ENCODE assay signal across 16 mouse cellular contexts in the genomic region with DNA sequence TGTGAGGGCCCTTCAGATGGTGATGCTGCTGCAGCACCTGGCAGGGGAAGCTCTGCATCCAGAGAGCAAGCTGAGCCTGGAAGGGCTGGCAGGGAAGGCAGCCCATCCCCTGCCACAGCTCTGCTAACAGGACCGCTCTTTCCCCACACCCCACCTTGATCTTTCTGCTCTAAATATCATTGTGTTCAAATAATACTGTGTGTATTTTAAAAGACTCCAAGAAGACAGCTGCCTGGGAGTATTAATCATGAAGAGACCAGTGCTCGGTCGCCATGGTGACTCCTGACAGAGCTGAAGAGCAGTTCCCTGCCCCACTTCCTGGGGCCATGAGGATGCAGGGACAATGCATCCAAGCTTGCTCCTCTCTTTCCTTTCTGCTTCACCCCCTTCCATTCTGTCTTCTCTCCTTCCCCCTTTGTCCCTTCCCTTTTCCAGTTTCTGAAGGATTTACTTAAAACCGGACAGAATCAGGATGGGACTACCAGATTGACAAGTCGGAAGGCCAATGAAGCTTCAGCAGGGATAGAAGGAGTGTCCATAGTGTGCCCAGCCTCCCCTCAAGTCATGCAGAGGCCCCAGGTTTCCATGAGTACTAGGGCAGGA. TPM values are rescaled to one million over a fixed set of nuclear protein-coding genes. Genes with fewer than 3 reads are reported as not detected.
DNase-seq lines count a peak whose midpoint lies in the region; ATAC-seq and TF ChIP-seq lines count a peak whose summit lies in the region.
"Had no signal": no experiment of that assay in that cellular context is flagged by ENCODE, and none has a peak within 500 bp of the region (broad histone marks: within the 10 kb centered on the region; RNA-seq: fewer than 3 reads in every experiment).

No protein-coding gene starts in this region.

- no peak overlapping the region for H3K27ac ChIP-seq in hindbrain, embryonic 12.5 days
- H3K27ac ChIP-seq in midbrain, embryonic 12.5 days (replicated peaks), result 0 out of 2 replicates have a peak overlapping the region, but pooled peaks have one; percentile 25
- no peak overlapping the region for H3K27ac ChIP-seq in gastrocnemius, adult 2 months
- H3K27ac ChIP-seq: embryonic facial prominence, embryonic 13.5 days; liver, embryonic 13.5 days; stomach, embryonic 15.5 days had no signal

- H3K4me2 ChIP-seq in hindbrain, embryonic 12.5 days (replicated peaks), result no peak overlapping the region
- H3K4me2 ChIP-seq in midbrain, embryonic 12.5 days (replicated peaks), result peak overlapping the region; percentile 24
- H3K4me2 ChIP-seq: embryonic facial prominence, embryonic 13.5 days; liver, embryonic 13.5 days; stomach, embryonic 15.5 days had no signal

- H3K27me3 ChIP-seq in hindbrain, embryonic 12.5 days, result peaks cover 39% of the 10 kb centered on the region
- peaks cover 44% of the 10 kb centered on the region for H3K27me3 ChIP-seq in midbrain, embryonic 12.5 days

- H3K9me3 ChIP-seq in hindbrain, embryonic 12.5 days (replicated peaks), result no peaks in the 10 kb centered on the region
- no peaks in the 10 kb centered on the region for H3K9me3 ChIP-seq in midbrain, embryonic 12.5 days
- H3K9me3 ChIP-seq: embryonic facial prominence, embryonic 13.5 days; liver, embryonic 13.5 days; stomach, embryonic 15.5 days had no signal

- peak; percentile 57 for ATAC-seq in hindbrain, embryonic 12.5 days (ENCODE audit: low FRiP score)
- ATAC-seq in midbrain, embryonic 12.5 days (ENCODE audit: low FRiP score, low read depth), result no peak
- ATAC-seq in activated CD4-positive, CD25-positive, alpha-beta regulatory T cell, adult 4 months, result no peak

- no peak overlapping the region for H3K4me3 ChIP-seq in hindbrain, embryonic 12.5 days
- H3K4me3 ChIP-seq in midbrain, embryonic 12.5 days, result no peak overlapping the region
- H3K4me3 ChIP-seq in gastrocnemius, adult 2 months, result no peak overlapping the region
- H3K4me3 ChIP-seq: embryonic facial prominence, embryonic 13.5 days; liver, embryonic 13.5 days; myocyte; stomach, embryonic 15.5 days had no signal

- intact Hi-C loops in gastrocnemius, adult 2 months (cut with DNase I), result no loop called here

- peaks cover 12% of the 10 kb centered on the region for H3K4me1 ChIP-seq in hindbrain, embryonic 12.5 days
- H3K4me1 ChIP-seq in midbrain, embryonic 12.5 days, result peaks cover 17% of the 10 kb centered on the region

- peak; percentile 42 to 55 for DNase-seq in left cerebral cortex, adult 18-20 months (ENCODE audit: low spot score in 2 of 2)
- no peak for DNase-seq in left cerebral cortex, adult 11 months (ENCODE audit: low spot score)
- peak; percentile 43 for DNase-seq in right cerebral cortex, postnatal 4 days
- DNase-seq in testis, postnatal 14 days (ENCODE audit: low spot score), result no peak
- DNase-seq in gastrocnemius, adult 2 months, result no peak
- DNase-seq: adrenal gland, adult 8-10 months; kidney, postnatal 25 days; liver, embryonic 13.5 days had no signal

- no peak for TF ChIP-seq CTCF in gastrocnemius, adult 2 months (IDR thresholded peaks at IDR 0.05)

- no peaks in the 10 kb centered on the region for H3K36me3 ChIP-seq in hindbrain, embryonic 12.5 days
- no peaks in the 10 kb centered on the region for H3K36me3 ChIP-seq in midbrain, embryonic 12.5 days
- H3K36me3 ChIP-seq: embryonic facial prominence, embryonic 13.5 days; liver, embryonic 13.5 days; stomach, embryonic 15.5 days had no signal

- WGBS in hindbrain, embryonic 12.5 days, result 41% methylated on average over 5 of the region's 5 CpGs
- WGBS in midbrain, embryonic 12.5 days, result 39% methylated on average over 5 of the region's 5 CpGs

- H3K9ac ChIP-seq in hindbrain, embryonic 12.5 days, result no peak overlapping the region
- no peak overlapping the region for H3K9ac ChIP-seq in midbrain, embryonic 12.5 days (replicated peaks)
- H3K9ac ChIP-seq: embryonic facial prominence, embryonic 13.5 days; liver, embryonic 13.5 days; stomach, embryonic 15.5 days had no signal

RNA-seq across cellular contexts. Expression of a gene that starts 4.8 kb away (rescaled TPM):
- 10 to 100 TPM; 52.1 to 74.8 TPM for total RNA-seq in left cerebral cortex, adult 18-20 months (2021)
- polyA plus RNA-seq in hindbrain, embryonic 12.5 days (2016; fragmentation: Nextera tagmentation; extraction: Ambion mirVana), result not detected in 2 replicates
- polyA plus RNA-seq in midbrain, embryonic 12.5 days (2016; fragmentation: Nextera tagmentation; extraction: Ambion mirVana), result not detected in 2 replicates
- not detected for total RNA-seq in gastrocnemius, adult 2 months (2021)
- not detected for polyA plus RNA-seq in activated CD4-positive, CD25-positive, alpha-beta regulatory T cell, adult 4 months (2017; shearing (Covaris generic))
- total RNA-seq: adrenal gland, adult 8-10 months; CH12.LX; granulocyte monocyte progenitor cell, adult 5-6 weeks had no signal
- polyA plus RNA-seq: embryonic facial prominence, embryonic 13.5 days; liver, embryonic 13.5 days; myocyte; stomach, embryonic 15.5 days had no signal

RNA-seq across cellular contexts. Expression of a gene that starts 15.4 kb away (rescaled TPM):
- total RNA-seq in left cerebral cortex, adult 18-20 months (2021), result 10 to 100 TPM; 91.2 to 92.5 TPM
- 3.1 TPM in 2 replicates for polyA plus RNA-seq in hindbrain, embryonic 12.5 days (2016; fragmentation: Nextera tagmentation; extraction: Ambion mirVana)
- polyA plus RNA-seq in midbrain, embryonic 12.5 days (2016; fragmentation: Nextera tagmentation; extraction: Ambion mirVana), result 2.4 and 3.1 TPM in 2 replicates
- total RNA-seq in gastrocnemius, adult 2 months (2021), result under 1 TPM in 1 of 2 experiments, not detected in 1; 0.03 TPM
- under 1 TPM in 1 of 2 experiments, not detected in 1; 0.05 TPM for polyA plus RNA-seq in activated CD4-positive, CD25-positive, alpha-beta regulatory T cell, adult 4 months (2017; shearing (Covaris generic))
- total RNA-seq: granulocyte monocyte progenitor cell, adult 5-6 weeks had no signal
- polyA plus RNA-seq: liver, embryonic 13.5 days; myocyte had no signal

Comparison
In these comparisons a context has a peak if more than half of its experiments do, and no peak if none do; other contexts are left out.
1. DNase-seq: peak in left cerebral cortex, adult 18-20 months (2 of 2) and right cerebral cortex, postnatal 4 days (single experiment); none in left cerebral cortex, adult 11 months (single experiment), testis, postnatal 14 days (single experiment) and gastrocnemius, adult 2 months (single experiment).